Mouse (Mus musculus) T-helper 2 cell (primary cell): ENCODE results near the gene Chaf1b.

Experiments
- in situ Hi-C: fragments of 300-600 bp; cut with MboI, MseI; formaldehyde crosslinking; loops from one replicate; pipeline ENCODE4 v1.15.1; 2025; ENCODE audit warnings: high pct_unique_total_duplicates

Gene Chaf1b

GRCm38 (mm10) chr16:93942796-93943502, 59.2 kb downstream of the Chaf1b start:
- in situ Hi-C loops: no loop called here

- in situ Hi-C loops: no loop called here
These were observed 60.6 kb downstream of the Chaf1b start for GRCm38 (mm10) chr16:93944301-93944700.

GRCm38 (mm10) chr16:93947396-93947795, 63.7 kb downstream of the Chaf1b start:
- in situ Hi-C loops: no loop called here
